Mouse (Mus musculus) MEL (cell line): ENCODE measurements at regions not wholly inside any gene's neighbourhood (a gene's known extent, or its start where the extent isn't known, plus 50 kb on each side); places are given as distances from the start of the nearest gene placed in this dataset.

ENCODE experiments used
- GABPA ChIP-seq: IDR thresholded peaks from 2 replicates; pipeline ENCODE4 v1.6.1; 2012; ENCODE audit warnings: low read depth, mild to moderate bottlenecking, inconsistent platforms, low read length, improper control_type of control experiment, moderate library complexity
- GATA1 ChIP-seq: IDR thresholded peaks from 2 replicates; pipeline ENCODE4 v1.6.1; 2011; ENCODE audit warnings: low read depth, low read length, improper control_type of control experiment
- ZMIZ1 ChIP-seq: IDR thresholded peaks from 2 replicates; pipeline ENCODE4 v1.6.1; 2012; ENCODE audit warnings: low read depth, mild to moderate bottlenecking, inconsistent platforms, low read length, improper control_type of control experiment, moderate library complexity

GRCm38 (mm10) chr7:37220476-37220875 lies 522.6 kb downstream of the Tshz3 start:
- no peak for TF ChIP-seq GABPA
- TF ChIP-seq ZMIZ1, result no peak
- TF ChIP-seq GATA1, result no peak
